Mouse (Mus musculus): ENCODE measurements around the gene Ksr1.
A peak's percentile ranks its signal among the peaks of the same experiment; 100 is the strongest.

The Ksr1 gene

DNA sequence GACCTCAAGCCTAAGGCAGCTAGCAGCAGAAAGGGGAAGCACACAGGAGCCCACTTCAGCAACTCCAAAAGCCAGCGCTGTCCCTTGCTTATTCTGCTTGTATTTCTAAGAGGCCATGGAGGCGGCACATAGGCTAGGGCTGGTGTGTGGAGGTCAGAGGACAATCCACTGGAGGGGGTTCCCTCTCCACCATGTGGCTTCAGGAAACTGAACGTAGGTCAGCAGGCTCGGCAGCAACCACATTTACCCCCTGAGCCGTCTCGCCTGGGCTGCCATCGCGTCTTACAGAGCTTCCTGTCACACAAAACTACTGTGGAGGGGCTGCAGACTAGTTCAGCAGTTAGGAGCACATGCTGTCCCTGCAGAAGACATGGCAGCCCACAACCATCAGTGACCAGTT, 20.4 kb downstream of the Ksr1 start:
- peak; percentile 17 for DNase-seq (ENCODE audit: low spot score)

DNA sequence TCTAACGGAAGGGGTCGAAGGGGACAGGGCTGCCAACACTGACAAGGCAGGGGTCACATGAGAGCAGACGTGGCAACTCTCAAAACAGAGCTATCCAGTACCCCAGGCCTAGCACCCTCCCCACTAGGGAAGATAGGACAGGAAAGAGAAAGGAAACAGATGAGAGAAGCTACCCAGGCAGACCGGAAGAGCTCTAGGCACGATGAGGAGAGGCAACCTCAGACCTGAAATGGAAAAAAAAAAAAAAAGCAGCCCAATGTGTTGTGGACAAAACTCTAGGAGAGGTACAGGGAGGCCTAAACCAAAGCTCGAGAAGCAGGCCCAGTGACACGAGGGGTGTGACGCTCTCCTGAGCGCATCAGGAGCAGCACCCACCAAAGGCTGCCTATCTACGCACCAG, 23.7 kb downstream of the Ksr1 start:
- no peak for DNase-seq (ENCODE audit: low spot score)

DNA sequence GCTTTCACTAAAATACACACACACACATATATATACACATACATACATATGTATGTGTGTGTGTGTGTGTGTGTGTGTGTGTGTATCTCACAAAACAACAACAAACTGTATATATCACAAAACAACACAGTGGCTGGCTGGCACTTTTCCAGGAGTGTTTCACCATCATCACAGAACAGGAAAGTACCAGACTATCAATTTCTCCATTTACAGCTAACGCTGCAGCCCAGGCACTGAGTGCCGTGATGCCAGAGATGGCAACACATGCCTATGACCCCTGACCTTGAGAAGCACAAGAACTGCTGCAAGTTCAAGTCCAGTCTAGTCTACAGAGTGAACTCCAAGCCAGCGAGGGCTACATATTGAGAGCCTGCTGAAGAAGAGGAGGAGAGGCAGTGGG, 26.1 kb downstream of the Ksr1 start:
- no peak for DNase-seq (ENCODE audit: low spot score)

DNA sequence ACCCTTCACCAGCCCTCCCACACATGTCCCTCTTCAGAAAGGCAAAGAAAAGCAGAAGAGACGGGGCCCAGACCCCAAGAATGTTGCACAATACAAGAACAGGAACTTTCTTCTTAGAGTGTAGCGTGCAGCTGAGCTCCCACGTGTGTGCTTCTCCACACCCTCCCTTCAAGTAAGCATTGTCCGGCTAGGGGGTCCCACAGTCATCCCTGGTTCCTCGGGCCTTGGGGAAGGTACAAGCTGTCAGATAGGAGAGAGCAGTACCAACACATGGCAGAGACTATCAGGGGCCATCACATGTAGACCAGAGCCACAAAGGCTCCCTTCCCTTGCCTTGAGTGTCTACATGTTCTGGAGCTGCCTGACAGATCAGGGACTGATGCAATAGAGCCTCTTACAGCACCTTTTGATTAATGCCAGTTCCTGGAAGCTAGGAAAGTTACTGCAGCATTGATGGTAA, 27.3 kb downstream of the Ksr1 start:
- DNase-seq (ENCODE audit: low spot score), result no peak

DNA sequence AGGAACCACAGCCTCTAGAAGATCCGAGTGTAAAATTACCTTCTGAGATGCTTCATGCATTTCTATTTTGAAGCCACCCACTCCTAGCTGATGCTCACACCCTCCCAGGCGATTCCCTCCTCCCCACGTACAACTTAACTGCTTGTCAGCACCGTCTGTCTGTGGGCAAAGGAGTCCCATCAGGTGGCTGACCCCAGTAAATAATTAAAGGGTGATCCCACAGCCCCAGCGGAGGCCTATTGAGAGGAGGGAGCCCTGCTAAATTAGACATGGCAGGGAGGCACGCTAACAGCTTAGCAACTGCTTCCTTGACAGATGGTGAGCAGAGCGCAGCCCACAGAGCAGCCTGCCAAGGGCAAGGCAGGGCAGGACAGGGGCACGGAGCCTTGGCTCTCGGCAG, 29.5 kb downstream of the Ksr1 start:
- DNase-seq (ENCODE audit: low spot score), result no peak

DNA sequence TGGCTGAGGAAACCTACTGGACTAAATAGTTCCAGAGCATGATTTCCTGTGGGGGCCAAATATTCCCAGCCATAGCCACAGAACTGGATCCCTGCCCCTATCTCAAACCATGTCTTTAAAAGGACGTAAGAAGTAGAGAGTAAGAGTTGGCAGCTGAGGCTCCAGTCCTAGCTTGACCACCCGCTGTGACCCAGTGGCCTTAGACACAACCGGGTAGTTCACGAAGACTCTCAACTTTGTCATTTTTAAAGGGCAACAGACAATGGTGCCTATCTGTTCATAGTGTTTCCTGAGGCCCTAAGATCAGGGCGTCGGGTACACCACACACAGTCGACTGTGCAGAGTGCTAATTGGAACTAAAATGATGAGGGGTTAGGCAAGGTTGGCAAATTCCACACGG, 30.5 kb downstream of the Ksr1 start:
- no peak for DNase-seq (ENCODE audit: low spot score)

DNA sequence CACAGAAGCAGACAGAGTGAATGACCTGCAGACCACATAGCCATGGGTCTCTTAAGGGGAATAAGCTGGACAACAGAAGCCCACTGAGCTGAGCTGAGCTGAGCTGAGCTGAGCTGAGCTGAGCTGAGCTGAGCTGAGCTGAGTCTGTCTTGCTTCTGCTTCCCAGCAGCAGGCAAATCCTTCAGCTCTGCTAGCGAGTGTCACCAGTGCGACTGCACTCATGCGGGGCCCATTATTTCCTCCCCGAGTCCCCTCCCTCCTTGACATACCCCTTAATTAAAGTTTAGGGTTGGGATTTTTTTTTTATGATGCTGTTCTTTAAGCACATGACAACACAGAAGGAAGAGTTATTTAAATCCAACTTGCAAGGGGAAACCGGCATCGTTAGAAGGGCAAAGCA, 32.1 kb downstream of the Ksr1 start:
- DNase-seq (ENCODE audit: low spot score), result no peak

DNA sequence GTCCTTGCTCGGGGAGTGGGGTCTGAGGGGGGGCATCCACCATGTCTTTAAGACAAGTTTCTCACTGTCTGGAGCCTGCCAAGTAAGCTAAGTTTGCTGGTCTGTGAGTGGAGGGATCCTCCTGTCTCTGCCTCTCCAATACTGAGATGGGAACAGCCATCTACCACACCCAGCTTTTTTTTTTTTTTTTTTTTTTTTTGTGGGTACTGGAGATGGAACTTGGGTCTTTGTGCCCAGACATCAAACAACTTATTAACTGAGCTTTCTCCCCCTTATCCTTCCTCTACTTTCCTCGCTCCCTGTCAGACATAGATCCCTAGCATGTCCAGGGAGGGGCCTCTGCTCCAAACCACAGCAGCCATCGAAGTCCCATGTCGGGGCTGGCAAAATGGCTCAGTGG, 32.8 kb downstream of the Ksr1 start:
- no peak for DNase-seq (ENCODE audit: low spot score)

DNA sequence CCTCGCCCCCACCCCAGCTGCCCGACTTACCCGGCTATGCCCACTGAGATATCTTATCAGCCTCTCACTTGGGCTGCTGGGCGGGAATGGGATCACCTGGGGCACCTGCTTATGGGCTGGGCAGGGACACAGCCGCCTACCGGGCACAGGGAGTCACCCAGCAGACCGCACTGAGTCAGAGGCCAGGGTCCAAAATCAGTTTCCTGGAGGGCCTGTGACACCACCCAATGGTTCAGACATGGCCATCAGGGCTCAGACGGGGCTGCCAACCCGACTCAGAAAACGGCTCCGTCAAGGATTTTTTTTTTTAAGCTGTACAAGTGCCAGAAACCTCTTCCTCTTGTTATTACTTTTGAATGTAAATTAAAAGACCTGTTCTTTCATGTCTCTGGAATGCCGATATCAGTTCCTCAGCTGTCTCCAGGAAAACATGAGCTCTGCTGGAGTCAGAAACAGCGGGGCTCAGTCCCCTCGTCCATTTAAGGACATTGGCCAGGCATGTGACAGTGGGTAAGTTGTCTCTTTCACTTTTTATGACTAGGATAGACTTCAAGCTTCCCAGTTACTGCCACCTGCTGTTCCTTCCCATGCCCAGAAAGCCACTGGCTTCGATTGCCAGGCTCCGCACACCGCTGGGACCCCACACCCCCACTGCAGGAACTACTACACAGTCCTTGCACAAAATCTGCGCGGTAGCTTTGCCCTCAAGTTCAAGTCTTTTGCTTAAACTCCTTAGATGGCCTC, 33.5 kb downstream of the Ksr1 start:
- no peak for DNase-seq (ENCODE audit: low spot score)

DNA sequence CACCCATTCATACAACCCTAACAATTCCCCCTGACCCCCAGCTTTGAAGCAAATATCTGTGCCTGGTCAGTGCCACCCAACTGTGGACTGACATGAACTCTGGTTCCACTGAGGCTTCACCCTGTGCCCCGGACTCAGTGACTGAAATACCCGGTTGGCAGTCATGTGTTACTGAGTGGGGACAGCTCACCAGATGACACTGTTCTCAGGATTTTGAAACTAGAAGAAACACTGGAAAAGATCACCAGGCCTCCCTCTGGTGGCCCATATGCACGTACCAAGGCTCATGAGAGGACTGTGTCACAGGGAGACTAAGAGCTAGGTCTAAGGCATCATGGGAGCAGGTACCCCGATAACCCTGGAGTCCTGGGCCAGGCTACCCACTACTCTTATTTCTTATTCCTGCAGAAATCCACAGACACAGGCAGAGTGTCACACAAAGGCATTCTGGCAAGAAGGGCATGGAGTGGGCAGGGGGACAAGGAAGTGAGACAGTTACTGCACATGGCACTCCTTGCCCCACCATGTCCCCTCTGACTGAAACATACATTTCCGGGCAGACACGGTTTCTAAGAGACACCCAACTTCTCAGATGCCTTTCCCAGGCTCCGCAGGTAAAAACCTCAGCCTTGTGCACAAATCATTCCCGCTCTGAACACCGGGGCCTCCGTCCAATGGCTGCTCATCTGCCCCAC, 34.2 kb downstream of the Ksr1 start:
- DNase-seq (ENCODE audit: low spot score), result no peak

DNA sequence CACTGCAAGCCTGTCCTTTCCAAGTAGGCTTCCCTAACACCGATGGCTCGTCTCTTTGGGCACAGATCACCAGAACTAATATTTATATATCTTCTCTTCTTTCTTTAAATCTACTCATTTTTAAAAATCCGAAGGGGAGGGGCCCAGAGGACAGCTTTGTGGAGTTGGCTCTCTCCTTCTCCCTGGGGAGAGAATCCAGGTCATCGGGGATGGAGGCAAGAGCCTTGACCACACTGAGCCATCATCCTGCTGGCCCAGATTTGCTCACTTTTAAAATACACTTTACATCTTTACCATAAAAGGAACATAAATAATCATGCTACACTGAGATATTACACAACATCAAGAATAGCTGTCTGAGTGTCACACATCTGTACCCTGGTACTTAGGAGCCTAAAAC, 35.8 kb downstream of the Ksr1 start:
- DNase-seq (ENCODE audit: low spot score), result no peak

DNA sequence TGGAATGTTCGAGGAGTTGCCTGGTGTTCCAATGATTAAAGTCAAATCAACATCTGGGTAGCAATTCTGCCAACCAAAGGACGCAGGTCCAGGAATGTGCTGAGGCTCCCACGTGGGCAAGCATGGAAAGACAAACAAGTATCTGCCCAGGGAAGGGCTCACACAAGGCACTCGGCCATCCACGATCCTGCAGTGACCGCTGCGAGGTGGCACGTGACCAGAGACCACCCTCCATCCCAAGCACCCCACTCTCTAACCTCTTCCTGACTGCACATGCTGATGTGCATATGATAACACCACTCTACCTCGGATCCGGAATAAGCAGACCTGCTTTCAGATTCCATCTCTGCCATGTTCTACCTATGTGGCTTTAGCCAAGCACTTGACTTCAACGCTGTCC, 38.3 kb downstream of the Ksr1 start:
- DNase-seq (ENCODE audit: low spot score), result no peak

DNA sequence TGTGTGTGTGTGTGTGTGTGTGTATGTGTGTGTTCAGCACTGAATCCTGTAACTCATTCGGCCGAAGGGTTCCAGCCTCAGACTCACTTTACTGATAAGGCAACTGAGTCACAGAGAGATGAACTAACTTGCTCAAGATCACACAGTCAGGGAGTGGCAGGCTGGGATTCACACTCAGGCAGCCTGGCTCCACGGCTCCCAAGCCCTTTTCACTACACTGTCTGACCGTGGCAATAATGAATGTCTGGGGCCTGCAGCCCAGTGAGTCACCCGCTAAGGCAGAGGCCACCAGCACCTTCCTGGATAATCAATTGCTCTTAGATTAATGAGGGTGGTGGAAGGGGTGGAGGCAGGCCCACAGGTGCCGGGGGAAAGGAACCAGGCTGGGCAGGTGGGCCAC, 41.2 kb downstream of the Ksr1 start:
- DNase-seq (ENCODE audit: low spot score), result no peak

DNA sequence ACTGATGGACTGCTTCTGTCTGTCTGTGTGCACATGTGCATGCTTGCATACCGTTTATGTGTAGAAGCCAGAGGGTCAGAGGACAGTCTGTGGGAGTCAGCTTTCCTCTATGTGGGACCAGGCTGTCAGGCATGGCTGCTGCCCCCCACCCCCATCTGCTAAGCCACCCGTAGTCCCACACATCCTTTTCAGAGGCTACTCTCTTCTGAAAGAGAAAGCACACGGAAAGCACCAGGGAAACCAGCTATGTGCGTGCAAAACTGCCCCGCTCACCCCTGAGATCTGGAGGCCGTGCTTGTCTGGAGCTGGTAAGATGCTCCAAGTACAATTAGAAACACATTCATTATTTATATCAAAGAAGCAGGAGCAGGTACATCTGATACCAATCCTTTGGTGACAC, 41.7 kb downstream of the Ksr1 start:
- no peak for DNase-seq (ENCODE audit: low spot score)

DNA sequence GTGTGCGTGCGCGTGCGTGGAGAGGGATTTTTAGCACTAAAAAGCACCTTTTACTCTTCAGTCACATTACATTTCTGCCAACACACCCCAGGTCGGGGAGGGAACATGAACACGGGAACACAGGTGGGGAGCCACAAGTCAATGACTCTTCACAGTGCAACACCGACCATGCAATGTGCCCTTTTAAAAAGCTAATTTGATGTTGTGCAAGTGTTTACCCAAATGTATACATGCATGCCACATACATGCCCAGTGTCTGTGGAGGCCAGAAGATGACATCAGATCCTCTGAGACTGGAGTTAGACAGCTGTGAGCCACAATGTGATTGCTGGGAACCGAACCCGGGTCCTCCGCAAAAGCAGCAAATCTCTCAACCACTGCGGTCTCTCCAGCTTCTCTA, 42.1 kb downstream of the Ksr1 start:
- DNase-seq (ENCODE audit: low spot score), result no peak

DNA sequence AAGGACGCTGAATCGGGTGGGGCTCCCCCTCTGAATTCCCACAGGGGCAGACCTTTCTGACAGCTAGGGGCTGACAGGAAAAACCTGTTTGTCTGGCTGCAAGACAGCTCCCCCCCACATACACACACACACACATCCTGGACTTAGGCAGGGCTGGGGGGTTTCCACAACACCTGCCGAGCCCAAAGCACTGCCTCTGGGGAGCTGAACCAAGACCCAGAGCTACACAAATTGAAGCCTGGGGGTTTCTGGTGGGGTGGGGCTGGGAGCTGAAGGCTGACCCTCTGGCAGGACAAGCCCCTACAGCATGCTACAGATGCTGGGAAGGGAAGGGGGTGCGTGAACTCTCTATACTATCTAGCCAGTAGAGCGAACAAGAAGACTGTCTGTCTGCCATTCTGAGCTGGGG, 42.7 kb downstream of the Ksr1 start:
- no peak for DNase-seq (ENCODE audit: low spot score)

DNA sequence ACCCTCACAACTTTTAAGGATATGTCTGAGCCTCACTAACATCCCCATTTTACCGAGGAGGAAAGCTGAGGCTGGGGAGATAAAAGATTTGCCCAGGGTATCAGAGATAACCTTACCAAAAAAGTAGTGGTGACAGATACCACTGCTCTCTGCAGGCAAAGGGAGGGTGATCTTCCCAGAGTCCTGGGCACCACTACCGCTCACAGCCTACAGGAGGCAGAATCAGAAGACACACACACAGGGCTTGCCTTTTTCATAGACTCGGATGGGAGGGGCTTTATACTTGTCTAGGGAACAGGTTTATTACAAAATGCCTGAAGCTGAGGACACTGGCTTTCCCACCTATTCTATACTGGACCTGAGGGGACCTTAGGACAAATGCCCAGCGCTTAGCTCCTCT, 43.9 kb downstream of the Ksr1 start:
- no peak for DNase-seq (ENCODE audit: low spot score)

DNA sequence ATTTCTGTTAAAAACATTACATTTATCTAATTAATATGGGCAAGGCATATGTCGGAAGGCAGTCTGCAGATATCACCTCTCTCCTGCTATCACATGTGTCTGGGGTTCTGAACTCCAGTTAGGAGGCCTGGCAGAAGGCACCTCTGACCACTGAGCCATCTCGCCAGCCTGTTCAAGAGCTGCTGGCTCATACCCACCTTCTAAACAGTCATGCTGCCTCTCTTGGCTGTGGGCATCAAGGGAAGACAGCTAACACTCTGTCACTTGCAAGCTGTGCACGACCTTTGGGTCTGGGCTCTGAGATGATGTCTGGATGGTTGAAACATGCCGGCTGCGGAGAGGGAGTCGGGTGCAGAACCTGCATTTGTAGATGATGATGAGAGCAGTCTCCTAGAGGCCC, 44.6 kb downstream of the Ksr1 start:
- DNase-seq (ENCODE audit: low spot score), result no peak

DNA sequence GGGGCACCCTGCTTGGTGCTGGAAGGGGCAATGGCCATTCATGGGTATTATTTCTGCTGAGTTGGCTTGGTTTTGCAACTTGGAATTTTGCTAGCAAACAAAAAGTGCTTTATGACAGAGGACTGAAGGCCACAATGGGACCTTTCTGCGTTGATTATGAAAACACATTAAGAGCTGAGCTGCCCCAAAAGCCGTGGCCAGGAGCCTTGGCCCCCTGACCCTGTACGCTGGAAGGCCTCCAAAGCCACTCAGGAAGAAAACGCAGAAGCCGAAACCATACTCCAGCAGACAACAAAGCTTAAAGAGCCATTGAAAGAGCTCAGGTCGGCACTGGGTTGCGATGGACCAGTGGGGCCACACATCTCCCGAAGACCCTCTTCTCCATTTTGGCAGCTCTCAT, 47.2 kb downstream of the Ksr1 start:
- no peak for DNase-seq (ENCODE audit: low spot score)

DNA sequence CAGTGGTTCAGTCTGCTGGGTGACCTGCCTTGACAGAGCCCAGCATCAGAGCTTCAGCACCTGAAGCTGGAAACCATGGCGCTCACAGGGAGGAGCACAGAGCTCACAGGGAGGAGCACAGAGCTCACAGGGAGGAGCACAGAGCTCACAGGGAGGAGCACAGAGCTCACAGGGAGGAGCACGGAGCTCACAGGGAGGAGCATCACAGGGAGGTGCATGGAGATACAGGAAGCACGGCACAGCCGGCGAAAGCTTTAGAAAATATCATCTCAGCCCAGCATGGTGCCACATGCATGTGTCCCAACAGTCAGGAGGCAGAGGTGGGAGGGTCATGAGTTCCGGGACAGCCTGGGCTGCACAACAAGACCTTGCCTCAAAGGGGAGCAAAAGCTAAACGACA, 48.5 kb downstream of the Ksr1 start:
- DNase-seq (ENCODE audit: low spot score), result no peak

DNA sequence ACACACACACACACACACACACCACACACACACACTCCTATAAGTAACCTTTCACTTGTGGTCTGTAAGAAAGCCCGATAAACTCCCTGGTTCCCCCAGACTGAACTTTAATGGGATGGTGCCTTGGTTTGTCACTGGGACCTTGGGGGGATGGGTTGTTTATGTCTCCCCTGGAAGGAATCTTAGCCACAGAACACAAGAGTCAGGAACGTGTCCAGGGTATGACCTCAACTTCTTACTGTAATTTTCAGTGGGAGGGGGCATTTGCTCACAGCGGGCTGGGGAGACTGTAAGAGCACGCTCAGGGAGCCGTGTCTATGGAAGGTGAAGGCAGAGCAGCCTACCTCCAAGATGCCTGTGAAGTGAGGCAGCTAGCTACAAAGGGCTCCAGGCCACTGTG, 49.5 kb downstream of the Ksr1 start:
- no peak for DNase-seq (ENCODE audit: low spot score)

DNA sequence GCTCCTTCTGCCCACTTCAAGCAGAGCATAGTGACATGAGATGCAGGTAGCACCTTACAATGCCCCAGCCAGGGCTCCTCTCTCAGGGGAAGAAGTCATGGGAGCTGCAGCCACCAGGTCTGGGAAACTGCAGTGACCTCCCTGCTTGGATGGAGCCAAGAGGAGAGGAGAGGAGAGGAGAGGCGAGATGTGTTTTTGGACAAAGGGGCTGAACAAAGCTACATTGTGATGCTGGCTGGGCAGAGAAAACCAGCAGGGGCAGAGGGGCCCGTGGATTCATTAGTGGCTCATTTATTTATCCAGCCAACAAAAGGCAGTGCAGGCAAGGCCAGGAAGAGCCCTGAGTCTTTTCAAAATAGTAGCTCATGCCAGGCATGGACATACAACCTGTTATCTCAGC, 50.5 kb downstream of the Ksr1 start:
- DNase-seq (ENCODE audit: low spot score), result no peak

DNA sequence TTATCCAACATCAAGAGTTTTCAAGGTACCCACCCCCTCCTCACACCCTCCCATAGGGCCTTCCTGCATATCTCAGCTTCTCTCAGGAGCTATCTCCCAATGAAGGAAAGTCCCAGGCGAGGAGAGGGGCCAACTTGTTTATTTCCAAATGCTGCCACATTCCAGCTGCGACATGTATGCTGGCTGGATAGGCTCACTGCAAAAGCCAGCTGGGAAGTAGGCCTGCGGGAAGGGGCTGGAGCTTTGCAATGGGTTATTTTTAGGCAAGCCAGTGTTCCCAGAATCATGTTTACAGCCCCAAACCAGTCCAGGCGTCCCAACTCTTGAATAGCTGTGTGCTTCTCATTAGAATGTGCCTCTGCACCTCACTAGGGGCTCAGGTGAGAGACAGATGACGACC, 51.5 kb downstream of the Ksr1 start:
- no peak for DNase-seq (ENCODE audit: low spot score)
